Mouse (Mus musculus): ENCODE measurements around the gene Trim69.

- no peak for TF ChIP-seq CTCF (IDR thresholded peaks at IDR 0.05; ENCODE audit: extremely low read depth, insufficient read depth, low read length)
- TF ChIP-seq POLR2A (IDR thresholded peaks at IDR 0.05; ENCODE audit: extremely low read depth, insufficient read depth, low read length), result no peak
These were observed 3.1 kb downstream of the Trim69 start for GRCm38 (mm10) chr2:122163430-122164195.
